Mouse (Mus musculus): ENCODE measurements around the gene Atp2a1. TPM values are rescaled to one million over a fixed set of nuclear protein-coding genes. Genes with fewer than 3 reads are reported as not detected.

Atp2a1 gene
- total RNA-seq, 2 experiments from 2014 or later = 0.21 TPM; not detected in 1

GRCm38 (mm10) chr7:126474993-126475581 is 12.2 kb upstream of the Atp2a1 start, which contains the start of gene Sh2b1:
TSS of gene Sh2b1 (minus strand) at chr7:126475424.
- intact Hi-C loops (cut with DNase I) = loop anchor here (1.0 kb wide), 1 partner anchor 27 kb away; no protein-coding TSS in a partner anchor
- peak; percentile 89 to 94 for DNase-seq (ENCODE audit: low spot score in 2 of 2)

GRCm38 (mm10) chr7:126474486-126474955 is 11.6 kb upstream of the Atp2a1 start:
- no peak for DNase-seq (ENCODE audit: low spot score in 2 of 2)
- intact Hi-C loops (cut with DNase I) = no loop called here

GRCm38 (mm10) chr7:126473470-126474086 is 10.7 kb upstream of the Atp2a1 start:
- DNase-seq (ENCODE audit: low spot score in 2 of 2) = no peak
- intact Hi-C loops (cut with DNase I) = no loop called here

- intact Hi-C loops (cut with DNase I) = no loop called here
- DNase-seq (ENCODE audit: low spot score in 2 of 2) = no peak
Observed at GRCm38 (mm10) chr7:126472713-126473112, 9.8 kb upstream of the Atp2a1 start.

GRCm38 (mm10) chr7:126472306-126472705 is 9.4 kb upstream of the Atp2a1 start:
- DNase-seq (ENCODE audit: low spot score in 2 of 2) = no peak
- intact Hi-C loops (cut with DNase I) = no loop called here

GRCm38 (mm10) chr7:126471853-126472252 is 8.9 kb upstream of the Atp2a1 start:
- intact Hi-C loops (cut with DNase I) = no loop called here
- DNase-seq (ENCODE audit: low spot score in 2 of 2) = no peak

GRCm38 (mm10) chr7:126471361-126471760 is 8.5 kb upstream of the Atp2a1 start:
- intact Hi-C loops (cut with DNase I) = no loop called here

GRCm38 (mm10) chr7:126470077-126470476 is 7.2 kb upstream of the Atp2a1 start:
- intact Hi-C loops (cut with DNase I) = no loop called here
- no peak for DNase-seq (ENCODE audit: low spot score in 2 of 2)

More at GRCm38 (mm10) chr7:126471361-126471760, 8.5 kb upstream of the Atp2a1 start:
- DNase-seq (ENCODE audit: low spot score in 2 of 2) = no peak

- intact Hi-C loops (cut with DNase I) = loop anchor here (5.0 kb wide), 1 partner anchor 71 kb away; the partner anchor contains the start of gene Nfatc2ip
- no peak for DNase-seq (ENCODE audit: low spot score in 2 of 2)
Observed at GRCm38 (mm10) chr7:126467834-126468627, 5.1 kb upstream of the Atp2a1 start.

- intact Hi-C loops (cut with DNase I) = loop anchor here (5.0 kb wide), 1 partner anchor 70 kb away; the partner anchor contains the start of gene Nfatc2ip
- DNase-seq (ENCODE audit: low spot score in 2 of 2) = peak in 1 of 2 experiments; percentile 28
Observed at GRCm38 (mm10) chr7:126467271-126467670, 4.4 kb upstream of the Atp2a1 start.

GRCm38 (mm10) chr7:126466707-126467106 is 3.8 kb upstream of the Atp2a1 start:
- no peak for DNase-seq (ENCODE audit: low spot score in 2 of 2)
- intact Hi-C loops (cut with DNase I) = loop anchor here (5.0 kb wide), 1 partner anchor 69 kb away; the partner anchor contains the start of gene Nfatc2ip

GRCm38 (mm10) chr7:126466116-126466515 is 3.2 kb upstream of the Atp2a1 start:
- no peak for DNase-seq (ENCODE audit: low spot score in 2 of 2)
- intact Hi-C loops (cut with DNase I) = loop anchor here (5.0 kb wide), 1 partner anchor 69 kb away; the partner anchor contains the start of gene Nfatc2ip

- intact Hi-C loops (cut with DNase I) = loop anchor here (5.0 kb wide), 1 partner anchor 68 kb away; the partner anchor contains the start of gene Nfatc2ip
- no peak for DNase-seq (ENCODE audit: low spot score in 2 of 2)
Observed at GRCm38 (mm10) chr7:126465246-126466030, 2.5 kb upstream of the Atp2a1 start.

GRCm38 (mm10) chr7:126464836-126465235 is 1.9 kb upstream of the Atp2a1 start:
- DNase-seq (ENCODE audit: low spot score in 2 of 2) = no peak
- intact Hi-C loops (cut with DNase I) = loop anchor here (5.0 kb wide), 1 partner anchor 68 kb away; the partner anchor contains the start of gene Nfatc2ip

GRCm38 (mm10) chr7:126464121-126464520 is 1.2 kb upstream of the Atp2a1 start:
- no peak for DNase-seq (ENCODE audit: low spot score in 2 of 2)
- intact Hi-C loops (cut with DNase I) = no loop called here

GRCm38 (mm10) chr7:126463547-126463946 is 639 bp upstream of the Atp2a1 start:
- no peak for DNase-seq (ENCODE audit: low spot score in 2 of 2)
- intact Hi-C loops (cut with DNase I) = no loop called here

- intact Hi-C loops (cut with DNase I) = no loop called here
- no peak for DNase-seq (ENCODE audit: low spot score in 2 of 2)
Observed at GRCm38 (mm10) chr7:126461626-126462025, 1.3 kb downstream of the Atp2a1 start.

- no peak for DNase-seq (ENCODE audit: low spot score in 2 of 2)
- intact Hi-C loops (cut with DNase I) = no loop called here
Observed at GRCm38 (mm10) chr7:126460623-126461399, 2.1 kb downstream of the Atp2a1 start.

All from left cerebral cortex, postnatal 14 days (tissue).